In the genomic region with DNA sequence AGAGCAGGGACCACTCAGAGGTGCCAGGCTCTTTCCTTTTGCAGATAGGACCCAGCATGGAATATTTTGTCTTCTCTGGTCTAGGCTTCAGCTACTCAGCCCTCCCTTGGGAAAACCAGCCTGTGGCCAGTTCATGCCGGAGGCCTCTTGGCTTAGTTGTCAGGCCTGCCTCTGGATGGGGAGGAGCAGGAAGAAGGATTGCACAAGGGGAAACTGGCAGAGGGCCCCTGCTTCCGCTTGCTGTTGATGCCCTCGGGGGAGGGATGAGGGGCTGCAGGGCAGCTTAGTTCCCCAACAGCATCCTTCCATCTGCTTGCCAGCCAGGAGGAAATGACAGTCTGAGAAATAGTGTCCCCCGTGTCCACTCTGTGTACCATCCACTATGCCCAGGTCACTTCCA, we compare ENCODE assay signal across 8 mouse cellular contexts. TPM values are rescaled to one million over a fixed set of nuclear protein-coding genes. Genes with fewer than 3 reads are reported as not detected.
DNase-seq lines count a peak whose midpoint lies in the region; ATAC-seq and TF ChIP-seq lines count a peak whose summit lies in the region.
"Had no signal": no experiment of that assay in that cellular context is flagged by ENCODE, and none has a peak within 500 bp of the region (broad histone marks: within the 10 kb centered on the region; RNA-seq: fewer than 3 reads in every experiment).

No protein-coding gene starts in this region.

- H3K4me2 ChIP-seq in lung, postnatal 0 days (replicated peaks; ENCODE audit: low read depth, low read length), result no peak overlapping the region
- H3K4me2 ChIP-seq: hindbrain, embryonic 15.5 days had no signal

- no peak for TF ChIP-seq POLR2A in bone marrow macrophage, adult 2 months (IDR thresholded peaks at IDR 0.05; ENCODE audit: borderline replicate concordance, low read depth, low read length)

- peak; percentile 47 for ATAC-seq in lung, postnatal 0 days

- peak; percentile 82 for TF ChIP-seq EP300 in lung, postnatal 0 days (IDR thresholded peaks at IDR 0.05)

- peak; percentile 62 to 85 for DNase-seq in adrenal gland, adult (ENCODE audit: inconsistent age in 2 of 2, low spot score in 1 of 2)
- DNase-seq in kidney, adult 18-20 months, result peak; percentile 63
- DNase-seq in lung, postnatal 0 days (ENCODE audit: low spot score), result peak; percentile 91
- DNase-seq in thymus, postnatal 10 days (ENCODE audit: low spot score in 2 of 2), result no peak
- no peak for DNase-seq in left cerebral cortex, adult 18-20 months (ENCODE audit: low spot score in 2 of 2)
- no peak for DNase-seq in layer of hippocampus, postnatal 36 days

- H3K9me3 ChIP-seq in lung, postnatal 0 days (ENCODE audit: low read length), result no peaks in the 10 kb centered on the region
- H3K9me3 ChIP-seq: hindbrain, embryonic 15.5 days had no signal

- H3K4me1 ChIP-seq in bone marrow macrophage, adult 2 months (ENCODE audit: control insufficient read depth, insufficient read depth, low read length), result peaks cover 71% of the 10 kb centered on the region
- peaks cover 23% of the 10 kb centered on the region for H3K4me1 ChIP-seq in lung, postnatal 0 days (ENCODE audit: insufficient read depth, low read depth, low read length)

- no peaks in the 10 kb centered on the region for H3K27me3 ChIP-seq in lung, postnatal 0 days (replicated peaks; ENCODE audit: insufficient read depth, low read length)
- H3K27me3 ChIP-seq: hindbrain, embryonic 15.5 days had no signal

- TF ChIP-seq CTCF in bone marrow macrophage, adult 2 months (IDR thresholded peaks at IDR 0.05; ENCODE audit: low read depth, low read length), result no peak
- no peak for TF ChIP-seq CTCF in lung, postnatal 0 days (IDR thresholded peaks at IDR 0.05)

- no peak overlapping the region for H3K9ac ChIP-seq in lung, postnatal 0 days (replicated peaks; ENCODE audit: low read depth)
- H3K9ac ChIP-seq: hindbrain, embryonic 15.5 days had no signal

- no peak overlapping the region for H3K4me3 ChIP-seq in bone marrow macrophage, adult 2 months (ENCODE audit: insufficient read depth, low read length)
- H3K4me3 ChIP-seq in lung, postnatal 0 days (ENCODE audit: low read depth, low read length), result no peak overlapping the region
- H3K4me3 ChIP-seq: hindbrain, embryonic 15.5 days had no signal

- 14% methylated on average over 4 of the region's 4 CpGs for WGBS in lung, postnatal 0 days

- H3K27ac ChIP-seq in bone marrow macrophage, adult 2 months (ENCODE audit: insufficient read depth, low read depth, low read length), result peak overlapping the region; percentile 91
- H3K27ac ChIP-seq in lung, postnatal 0 days (ENCODE audit: low read length), result peak overlapping the region; percentile 84
- H3K27ac ChIP-seq: hindbrain, embryonic 15.5 days had no signal

- no peaks in the 10 kb centered on the region for H3K36me3 ChIP-seq in lung, postnatal 0 days (ENCODE audit: insufficient read depth, low read length)
- H3K36me3 ChIP-seq: hindbrain, embryonic 15.5 days had no signal

RNA-seq across cellular contexts. Expression of a gene that starts 4.9 kb away (rescaled TPM):
- polyA plus RNA-seq in bone marrow macrophage, adult 2 months (2012; ENCODE audit: insufficient read depth, insufficient read length, missing spikeins), result 14.8 and 15.6 TPM in 2 replicates
- 19.6 and 26.3 TPM in 2 replicates for polyA plus RNA-seq in lung, postnatal 0 days (2015; fragmentation: Nextera tagmentation; extraction: Ambion mirVana)
- 1 to 10 TPM; 2.2 to 3.3 TPM for total RNA-seq in left cerebral cortex, adult 18-20 months (2021)
- under 1 TPM in 1 of 2 experiments, not detected in 1; 0.46 TPM for total RNA-seq in layer of hippocampus, postnatal 36 days (2021)

RNA-seq across cellular contexts. Expression of a gene that starts 36.0 kb away (rescaled TPM):
- polyA plus RNA-seq in bone marrow macrophage, adult 2 months (2012; ENCODE audit: insufficient read depth, insufficient read length, missing spikeins), result 0.48 TPM in 1 of 2 replicates, not detected in the other
- 430 and 463 TPM in 2 replicates for polyA plus RNA-seq in lung, postnatal 0 days (2015; fragmentation: Nextera tagmentation; extraction: Ambion mirVana)
- total RNA-seq in left cerebral cortex, adult 18-20 months (2021), result not detected
- not detected for total RNA-seq in layer of hippocampus, postnatal 36 days (2021)

Comparison
In these comparisons a context has a peak if more than half of its experiments do, and no peak if none do; other contexts are left out.
1. DNase-seq: peak in adrenal gland, adult (2 of 2), kidney, adult 18-20 months (single experiment) and lung, postnatal 0 days (single experiment); none in thymus, postnatal 10 days (0 of 2), left cerebral cortex, adult 18-20 months (0 of 2) and layer of hippocampus, postnatal 36 days (0 of 2).